Mouse (Mus musculus): ENCODE measurements at regions not wholly inside any gene's neighbourhood (a gene's known extent, or its start where the extent isn't known, plus 50 kb on each side); places are given as distances from the start of the nearest gene placed in this dataset.

GRCm38 (mm10) chr2:45493656-45494055 is 376.5 kb upstream of the Zeb2 start:
- TF ChIP-seq POLR2A (IDR thresholded peaks at IDR 0.05; ENCODE audit: borderline replicate concordance, low read depth, low read length) = no peak
- no peak for TF ChIP-seq CTCF (IDR thresholded peaks at IDR 0.05; ENCODE audit: low read depth, low read length)

Measured in bone marrow macrophage, adult 2 months (primary cell).